Mouse (Mus musculus) brain, embryonic 14.5 days (tissue): ENCODE measurements around the gene Ablim1.

Experiments
- CTCF ChIP-seq: fragments of 200-500 bp; IDR thresholded peaks from 2 replicates; pipeline ENCODE4 v1.5.1; 2012; ENCODE audit warnings: inconsistent platforms, mild to moderate bottlenecking, moderate library complexity, borderline replicate concordance; ENCODE audit not compliant: insufficient read depth, insufficient read length; ENCODE audit errors: extremely low read depth
- POLR2A ChIP-seq: fragments of 200-500 bp; IDR thresholded peaks from 2 replicates; pipeline ENCODE4 v1.6.1; 2012; ENCODE audit warnings: mild to moderate bottlenecking, inconsistent platforms, borderline replicate concordance; ENCODE audit not compliant: poor library complexity, insufficient read depth, insufficient read length, severe bottlenecking; ENCODE audit errors: extremely low read depth

DNA sequence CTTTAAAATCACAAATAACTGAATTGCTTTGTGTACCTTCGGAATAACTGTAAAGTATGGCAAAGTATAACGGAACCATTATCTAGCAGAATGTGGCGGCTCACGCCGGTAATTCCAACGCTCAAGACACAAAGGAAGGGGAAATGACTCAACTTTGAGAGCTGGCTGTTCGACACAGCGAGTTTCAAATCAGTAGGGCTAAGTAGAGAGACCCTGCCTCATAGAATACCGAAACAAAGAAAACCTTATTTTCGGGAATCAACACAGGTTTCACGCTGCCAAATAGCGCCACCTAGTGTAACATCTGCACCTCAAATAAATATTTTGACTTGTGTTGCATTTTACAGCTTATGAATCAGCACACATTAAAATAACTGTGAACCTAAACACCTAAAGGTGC lies 14.1 kb upstream of the Ablim1 start:
- TF ChIP-seq POLR2A, result no peak
- peak; percentile 50; the same call in 1 of the 2 replicates for TF ChIP-seq CTCF
